Mouse (Mus musculus) gastrocnemius, postnatal 4 days (tissue): Measurements from ENCODE around the gene Zfp385c. TPM values are rescaled to one million over a fixed set of nuclear protein-coding genes. Genes with fewer than 3 reads are reported as not detected.
"Not testable (repeated sequence)": the region's sequence is repeated elsewhere in the genome, so short reads cannot be mapped to it uniquely, and the experiment has no call there.

ENCODE experiments used
- DNase-seq, 2 experiments: peaks; one replicate each; pipeline ENCODE4 v3.0.0; 2021 to 2022; ENCODE audit warnings: low spot score in 2 of 2, mixed read lengths in 2 of 2
- total RNA-seq, 2 experiments: library from RNA; stranded (reverse); gene quantifications; 2 replicates each; pipeline ENCODE4 v1.2.3; 2021

The Zfp385c gene
- total RNA-seq, 2 experiments from 2014 or later = 1.9 to 2.2 TPM

DNA sequence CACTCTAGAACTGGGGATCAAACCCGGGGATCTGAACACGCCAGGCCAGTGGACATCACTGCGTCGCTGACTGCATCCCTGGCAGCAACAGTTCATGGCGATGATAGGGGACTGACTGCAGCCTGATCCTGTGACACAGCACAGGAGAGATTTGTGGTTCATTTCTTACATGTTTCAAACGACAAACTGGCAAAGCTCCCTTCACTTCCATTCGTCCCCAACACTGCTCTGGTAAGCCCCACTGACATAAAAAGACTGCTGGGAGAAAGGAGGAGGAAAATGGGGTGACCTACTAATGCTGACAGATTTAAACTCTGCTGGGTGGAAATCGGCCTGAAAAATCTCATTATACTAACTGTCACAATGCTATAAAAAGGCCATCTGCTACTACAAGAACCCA lies 88.4 kb downstream of the Zfp385c start:
- no peak for DNase-seq

DNA sequence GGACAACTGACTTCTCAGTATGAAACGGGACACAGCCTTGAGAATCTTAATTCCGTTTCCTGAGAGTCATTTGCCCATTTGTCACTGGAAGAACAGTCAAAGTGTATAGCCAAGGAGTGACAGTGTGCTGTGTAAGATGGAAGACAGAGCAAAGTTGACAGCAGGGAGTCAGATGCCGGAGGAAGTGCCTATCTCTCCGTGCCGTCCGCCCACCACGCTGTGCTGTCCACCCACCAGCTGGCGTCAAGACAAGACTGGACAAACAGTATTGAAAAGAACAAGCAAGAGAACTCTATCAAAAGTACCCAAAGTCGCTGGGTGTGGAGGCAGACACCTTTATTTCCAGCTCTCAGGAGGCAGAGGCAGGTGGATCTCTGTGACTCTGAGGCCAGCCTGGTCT lies 89.1 kb downstream of the Zfp385c start:
- DNase-seq = no peak

DNA sequence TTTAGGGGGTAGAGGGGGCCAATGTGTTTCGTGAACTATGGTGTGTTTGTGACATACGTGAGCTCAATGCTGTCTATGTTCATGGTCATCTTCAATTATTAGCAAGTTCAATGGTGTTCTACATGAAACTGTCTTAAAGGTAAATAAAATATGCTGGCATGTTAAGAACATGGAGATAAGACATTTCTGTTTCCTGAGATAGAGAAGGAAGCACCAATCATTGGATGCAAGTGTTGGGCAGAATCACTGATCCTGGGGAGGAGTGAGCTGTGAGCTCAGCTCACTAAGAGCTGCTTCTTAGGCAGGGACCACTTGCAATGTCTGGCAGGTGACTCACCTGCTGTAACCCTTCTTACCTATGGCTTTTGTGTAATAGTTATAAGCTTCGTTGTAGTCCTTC lies 90.9 kb downstream of the Zfp385c start:
- DNase-seq = no peak

DNA sequence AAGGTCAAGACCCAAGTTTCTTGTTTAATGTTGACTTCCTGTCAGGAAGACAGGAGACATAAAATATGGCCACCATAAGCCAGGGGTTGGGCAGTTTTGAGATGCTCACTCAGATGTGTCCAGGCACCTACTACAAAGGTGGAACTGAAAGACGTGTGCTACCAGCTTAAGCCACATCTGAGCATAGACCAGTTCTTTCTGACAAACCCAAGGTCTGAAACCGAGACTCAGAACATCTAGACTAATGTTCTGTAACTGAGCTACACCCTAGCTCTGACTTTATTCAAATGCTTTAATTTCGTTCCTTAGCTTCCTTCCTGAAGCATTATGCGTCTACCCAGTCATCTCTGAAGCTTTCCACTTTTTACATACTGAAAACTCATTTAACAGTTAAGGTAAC lies 94.2 kb downstream of the Zfp385c start:
- no peak for DNase-seq

DNA sequence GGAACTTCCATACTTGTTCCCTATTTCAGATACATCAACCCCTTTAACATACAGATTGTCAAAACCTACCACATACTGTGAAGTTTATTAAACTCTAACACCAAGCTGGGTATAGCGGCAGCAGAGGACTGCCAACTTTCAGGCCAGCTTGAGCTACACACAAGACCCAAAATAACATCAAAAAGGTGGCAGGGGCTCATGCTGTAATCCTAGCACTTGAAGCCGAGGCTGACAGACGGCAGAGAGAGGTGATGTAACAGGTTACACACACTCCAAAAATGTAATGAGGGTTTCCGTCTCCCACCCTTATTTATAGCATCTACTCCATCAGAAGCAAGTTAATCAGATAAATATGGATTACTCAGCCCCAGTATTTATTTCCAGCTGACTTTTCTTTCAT lies 96.7 kb downstream of the Zfp385c start:
- DNase-seq = no peak

DNA sequence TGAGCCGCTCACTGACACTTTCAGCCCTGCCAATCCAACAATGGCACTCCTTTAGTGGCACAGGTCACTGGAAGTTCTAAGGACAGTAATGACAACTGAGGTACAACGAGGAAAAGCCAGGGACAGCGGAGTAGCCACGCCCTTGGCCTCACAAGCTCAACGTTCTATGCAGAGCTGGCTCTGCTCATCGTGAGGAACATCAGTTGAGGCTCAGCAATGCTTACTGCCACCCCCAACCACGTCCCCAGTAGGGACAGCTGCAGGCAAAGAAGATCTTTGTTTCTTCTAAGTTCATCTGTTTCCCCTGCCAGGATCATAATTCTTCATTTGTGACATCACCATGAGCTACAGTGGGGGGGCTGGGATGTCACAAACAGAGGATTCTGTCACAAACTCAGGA lies 97.6 kb downstream of the Zfp385c start:
- no peak for DNase-seq

DNA sequence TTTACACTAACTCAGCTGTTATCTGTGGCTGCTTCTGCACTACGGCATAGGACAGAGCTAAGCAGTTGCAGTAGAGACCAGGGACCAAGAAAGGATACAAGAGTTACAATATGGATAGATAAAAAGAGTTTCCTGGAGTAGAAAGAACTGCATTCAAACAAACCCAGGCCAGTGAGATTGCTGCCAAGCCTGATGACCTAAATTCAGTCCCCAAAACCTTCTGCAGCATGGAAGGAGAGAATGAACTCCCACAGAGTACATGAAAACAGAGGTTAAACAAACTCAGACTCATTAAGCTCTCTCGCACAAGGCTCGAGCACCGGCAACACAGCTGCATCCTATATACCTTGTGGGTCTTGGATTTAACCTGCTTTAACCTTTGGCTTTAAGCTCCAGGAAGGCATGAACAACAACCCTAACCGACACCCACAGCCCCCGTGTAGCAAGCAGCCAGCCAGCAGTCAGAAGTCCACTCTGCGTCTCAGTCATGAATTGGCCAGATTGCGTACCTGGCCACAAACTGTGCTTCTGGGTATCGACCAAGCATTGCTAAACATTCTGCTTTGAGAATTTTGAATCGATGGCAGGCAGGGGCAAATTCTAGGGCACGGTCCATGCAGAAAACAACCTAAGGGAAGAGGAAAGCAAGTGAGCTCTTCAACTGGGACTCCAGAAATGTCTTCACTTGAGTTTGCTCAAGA lies 99.8 kb downstream of the Zfp385c start:
- no peak for DNase-seq

DNA sequence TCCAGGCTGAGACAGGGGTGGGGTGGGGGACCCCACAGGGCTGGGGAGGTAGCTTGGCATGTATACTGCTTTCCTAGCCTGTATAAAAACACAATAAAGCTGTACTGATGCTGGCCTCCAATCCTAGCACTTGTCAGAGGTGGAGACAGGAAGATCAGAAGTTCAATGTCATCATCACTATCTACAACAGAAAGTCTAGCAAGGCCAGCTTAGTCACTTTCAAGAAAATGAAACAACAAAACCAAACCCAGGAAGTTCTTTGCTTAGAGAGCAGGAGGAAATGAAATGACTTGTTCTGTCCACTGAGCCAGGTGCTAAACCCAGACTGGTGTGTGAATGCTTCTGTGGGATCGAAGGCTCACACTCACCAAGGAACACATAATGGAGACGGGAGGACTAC lies 103.8 kb downstream of the Zfp385c start:
- DNase-seq = no peak

DNA sequence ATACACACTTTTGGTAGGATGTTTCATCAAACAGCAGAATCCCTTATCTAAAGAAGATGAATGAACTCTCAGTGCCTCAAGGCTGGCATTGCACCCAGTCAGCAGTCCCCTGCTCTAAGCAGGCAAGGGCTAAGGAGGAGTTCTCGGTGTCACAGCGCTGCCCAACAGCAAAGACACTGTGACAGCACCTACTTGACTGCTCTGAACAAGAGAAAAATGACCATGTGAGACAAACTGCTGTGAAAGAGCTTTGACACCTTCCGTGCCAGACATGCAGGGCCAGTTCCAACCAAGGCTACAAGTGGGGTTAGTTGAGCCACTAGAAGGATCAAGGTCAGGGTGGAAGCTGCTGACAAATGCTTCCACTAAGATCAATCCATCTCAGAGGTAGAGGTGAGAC lies 107.1 kb downstream of the Zfp385c start:
- no peak for DNase-seq

DNA sequence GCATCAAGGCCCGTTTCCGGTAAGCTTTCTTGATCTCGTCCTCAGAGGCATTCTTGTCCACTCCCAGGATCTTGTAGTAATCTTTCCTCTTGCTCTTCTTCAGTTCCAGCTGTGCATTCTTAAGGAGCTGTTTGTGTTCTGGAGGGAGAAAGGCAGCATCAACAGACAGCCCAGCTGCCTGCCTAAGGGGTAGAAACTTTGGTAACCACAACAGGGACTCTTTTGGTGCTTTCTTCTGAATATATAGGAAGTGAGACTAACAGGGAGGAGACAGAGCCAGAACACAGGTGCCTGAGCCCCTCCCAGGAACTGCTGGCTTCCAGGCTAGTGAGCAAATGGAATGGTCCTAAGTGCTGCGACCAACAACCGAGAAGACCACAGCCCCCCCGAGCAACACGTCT lies 107.7 kb downstream of the Zfp385c start:
- no peak for DNase-seq

DNA sequence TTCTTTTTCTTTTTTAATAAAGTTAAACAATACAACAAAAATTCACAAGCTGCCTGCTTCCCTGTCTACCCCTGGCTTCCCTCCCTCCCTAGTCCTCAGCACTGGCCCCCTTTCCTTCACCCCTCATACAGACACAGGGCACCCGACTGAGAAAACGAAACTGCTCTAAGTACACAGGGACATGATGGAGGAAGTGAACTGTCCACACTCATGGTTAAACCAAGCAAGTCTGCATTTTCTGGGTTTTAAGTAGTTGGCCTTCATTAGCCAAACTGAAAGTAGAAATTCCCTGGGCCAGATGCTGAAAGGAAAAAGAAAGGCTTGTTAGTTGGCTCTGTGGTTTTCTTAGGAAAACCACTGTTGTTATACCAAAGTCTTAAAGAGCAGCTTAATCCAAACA lies 109.4 kb downstream of the Zfp385c start:
- no peak for DNase-seq

DNA sequence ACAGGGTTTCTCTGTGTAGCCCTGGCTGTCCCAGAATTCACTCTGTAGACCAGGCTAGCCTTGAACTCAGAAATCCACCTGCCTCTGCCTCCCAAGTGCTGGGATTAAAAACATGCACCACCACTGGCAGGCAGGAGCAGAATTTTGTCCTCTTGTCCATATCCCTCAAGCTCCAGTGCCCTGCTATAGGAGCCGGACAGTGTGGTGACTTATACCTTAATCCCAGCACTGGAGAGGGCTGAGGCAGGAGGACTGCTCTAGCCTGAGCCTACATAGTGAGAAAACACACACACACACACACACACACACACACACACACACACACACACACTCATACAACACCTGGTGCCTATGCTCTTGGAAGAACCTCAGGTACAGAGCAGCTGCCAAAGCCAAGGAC lies 109.8 kb downstream of the Zfp385c start:
- DNase-seq = not testable (repeated sequence)

DNA sequence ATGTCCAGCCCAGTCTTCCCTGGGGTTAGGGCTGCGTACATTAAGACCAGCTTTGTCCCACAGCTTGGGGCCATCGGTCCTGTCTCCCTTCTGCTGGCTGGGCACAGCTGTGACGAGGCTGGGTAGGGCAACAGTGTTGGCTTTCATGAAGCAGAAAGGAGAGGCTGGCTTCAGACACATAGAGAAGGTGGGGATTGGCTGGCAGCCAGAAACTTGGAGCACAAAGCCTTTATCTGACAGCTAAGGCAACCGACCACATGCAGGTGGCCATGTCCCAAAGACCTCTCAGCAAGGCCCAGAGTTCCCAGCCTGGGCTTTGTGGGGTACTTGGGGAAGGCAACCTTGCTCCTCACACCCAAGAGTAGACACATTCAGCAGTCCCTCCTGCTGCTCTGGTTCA lies 110.5 kb downstream of the Zfp385c start:
- peak in 1 of 2 experiments; percentile 27 for DNase-seq

DNA sequence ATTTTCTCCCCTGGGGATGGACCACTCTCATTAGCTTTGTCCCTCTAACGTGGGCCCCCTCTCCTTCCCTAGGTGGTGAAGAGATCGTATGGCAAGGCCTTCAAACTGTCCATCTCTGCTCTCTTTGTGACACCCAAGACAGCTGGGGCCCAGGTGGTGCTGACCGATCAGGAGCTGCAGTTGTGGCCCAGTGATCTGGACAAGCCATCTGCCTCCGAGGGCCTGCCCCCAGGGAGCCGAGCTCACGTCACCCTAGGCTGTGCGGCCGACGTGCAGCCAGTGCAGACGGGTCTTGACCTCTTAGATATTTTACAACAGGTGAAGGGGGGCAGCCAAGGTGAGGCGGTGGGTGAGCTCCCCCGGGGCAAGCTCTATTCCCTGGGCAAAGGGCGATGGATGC lies 112.0 kb downstream of the Zfp385c start:
- no peak for DNase-seq

DNA sequence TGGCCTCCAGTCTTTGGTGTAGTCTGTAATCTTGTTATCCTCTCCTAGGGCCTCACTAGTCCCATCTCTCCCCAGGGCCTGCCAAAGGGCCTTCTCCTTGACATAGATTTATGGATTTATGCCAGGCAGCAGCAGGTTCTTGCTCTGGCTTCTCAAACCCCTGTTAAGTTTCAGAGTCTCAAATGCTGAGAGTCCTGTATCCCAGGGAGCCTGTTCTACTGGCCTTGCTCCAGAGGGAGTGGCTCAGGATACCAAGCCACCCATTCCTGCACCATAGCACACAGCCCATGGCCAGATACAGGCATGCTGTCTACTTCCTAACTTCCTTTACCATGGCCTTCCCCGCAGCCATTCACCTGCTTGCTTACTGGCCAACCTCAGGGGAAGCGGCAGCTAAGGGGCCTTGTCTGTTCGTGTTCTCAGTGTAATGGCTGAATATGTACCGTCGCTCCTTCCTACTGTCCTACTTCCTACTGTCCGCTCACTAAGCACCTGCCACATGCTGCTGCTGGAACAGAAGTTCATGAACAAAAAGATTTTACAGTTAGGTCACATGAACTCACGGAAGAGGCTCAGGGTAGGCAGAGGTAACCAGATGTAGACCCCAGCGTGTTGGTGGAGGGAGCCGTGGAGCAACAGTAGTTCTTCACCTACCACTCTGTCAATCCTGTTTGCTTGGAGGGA lies 113.0 kb downstream of the Zfp385c start:
- DNase-seq = no peak

DNA sequence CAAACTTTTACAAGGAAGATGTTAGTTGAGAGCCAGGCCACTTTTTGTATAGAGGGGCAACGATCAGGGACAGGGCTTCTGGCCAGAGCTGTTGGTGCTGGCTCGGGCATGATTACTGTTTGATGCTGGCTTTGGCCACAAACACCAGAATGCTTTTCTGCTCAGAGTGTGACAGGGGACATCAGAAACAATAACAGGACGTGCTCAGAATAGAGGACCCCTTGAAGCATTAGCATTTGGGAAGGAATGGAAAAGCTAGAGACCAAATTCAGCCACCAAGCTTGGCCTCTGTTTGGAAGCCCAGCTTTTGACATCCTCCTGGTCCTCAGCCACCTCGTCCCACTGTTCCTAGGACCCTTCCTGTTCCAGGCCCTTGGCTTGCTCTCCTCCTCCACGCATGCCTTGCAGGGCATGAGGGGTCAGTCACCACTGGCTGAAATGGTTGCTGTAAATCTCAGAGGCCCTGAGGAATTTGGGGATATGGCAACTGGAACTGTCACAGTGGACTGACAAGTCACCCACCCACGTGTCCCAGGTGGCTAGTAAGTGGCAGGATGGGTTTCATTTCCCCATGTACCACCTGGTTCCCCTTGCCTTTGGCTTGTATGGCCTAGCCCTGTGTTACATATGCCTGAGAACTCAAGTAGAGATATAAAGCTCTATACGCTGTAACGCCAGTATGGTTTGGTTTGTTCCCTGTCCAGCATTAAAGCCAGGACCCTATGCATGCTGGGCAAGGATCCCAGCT lies 114.2 kb downstream of the Zfp385c start:
- DNase-seq = no peak

Other genes with a start within 250 kb of the Zfp385c start
- gene Klhl11, start 219.7 kb downstream of the Zfp385c start, total RNA-seq = 10 to 100 TPM; 14.9 to 15.8 TPM
- 10 to 100 TPM; 54.1 to 57.9 TPM for gene Acly, start 164.5 kb downstream of the Zfp385c start, total RNA-seq
- under 1 TPM; 0.13 to 0.22 TPM for gene Ttc25, start 146.8 kb downstream of the Zfp385c start, total RNA-seq
- 10 to 100 TPM; 33.3 to 38.3 TPM for gene Cnp, start 117.6 kb downstream of the Zfp385c start, total RNA-seq
- 10 to 100 TPM; 42.5 to 43.7 TPM for gene Nkiras2, start 73.2 kb downstream of the Zfp385c start, total RNA-seq
- 100 to 1,000 TPM; 192 to 239 TPM for gene Dnajc7, start 72.3 kb downstream of the Zfp385c start, total RNA-seq
- gene Dhx58, start 11.8 kb upstream of the Zfp385c start, total RNA-seq = 1 to 10 TPM; 1.0 to 1.1 TPM
- gene Kat2a, start 20.0 kb upstream of the Zfp385c start, total RNA-seq = 10 to 100 TPM; 20.6 to 21.6 TPM
- gene Hspb9, start 21.4 kb upstream of the Zfp385c start, total RNA-seq = not detected
- gene Rab5c, start 45.8 kb upstream of the Zfp385c start, total RNA-seq = 10 to 100 TPM; 76.7 to 79.7 TPM
- under 1 TPM in 1 of 2 experiments, not detected in 1; 0.10 TPM for gene Kcnh4, start 67.5 kb upstream of the Zfp385c start, total RNA-seq
- not detected for gene Hcrt, start 70.5 kb upstream of the Zfp385c start, total RNA-seq
- 1 to 10 TPM; 9.0 to 9.5 TPM for gene Ghdc, start 78.5 kb upstream of the Zfp385c start, total RNA-seq
- gene Stat5b, start 158.3 kb upstream of the Zfp385c start, total RNA-seq = 10 to 100 TPM; 76.1 to 90.4 TPM
- gene Stat5a, start 166.9 kb upstream of the Zfp385c start, total RNA-seq = 10 to 100 TPM; 35.6 to 41.4 TPM
- 10 to 100 TPM; 71.5 to 75.1 TPM for gene Stat3, start 247.1 kb upstream of the Zfp385c start, total RNA-seq